Mouse (Mus musculus) embryonic stem cell, embryonic (primary cell): ENCODE measurements around the gene Alox12b.

Source experiments
- CTCF ChIA-PET, 4 experiments: fragments of 300-600 bp in 2 of 4; fragments of 350-600 bp in 2 of 4; sonication (Branson Sonifier 250); formaldehyde crosslinking; loops; one replicate each; lab custom pipeline; 2022; ENCODE audit warnings: inconsistent platforms in 2 of 4; lab: Charles Lee
- POLR2A ChIA-PET, 4 experiments: fragments of 300-600 bp in 2 of 4; fragments of 350-600 bp in 2 of 4; sonication (Branson Sonifier 250); formaldehyde crosslinking; loops; one replicate each; lab custom pipeline; 2022; ENCODE audit warnings: antibody characterized with exemption in 4 of 4, inconsistent platforms in 1 of 4; lab: Charles Lee

Gene Alox12b

GRCm38 (mm10) chr11:69180120-69180519 is 23.3 kb downstream of the Alox12b start:
- ChIA-PET POLR2A (interaction anchor here in 2 of 4 experiments (0.7 to 1.1 kb wide), 2 partner anchors 107 to 258 kb away, joined by 3 to 6 read pairs; no protein-coding TSS in a partner anchor), CTCF (no interaction called here)

GRCm38 (mm10) chr11:69185031-69185430 is 28.2 kb downstream of the Alox12b start:
- CTCF ChIA-PET = interaction anchor here in 2 of 4 experiments (1.1 to 1.5 kb wide), 5 partner anchors 13 to 43 kb away, joined by 3 to 4 read pairs (median 4); no protein-coding TSS in a partner anchor

GRCm38 (mm10) chr11:69185936-69186335 is 29.1 kb downstream of the Alox12b start:
- CTCF ChIA-PET = interaction anchor here in 3 of 4 experiments (0.6 to 1.5 kb wide), 6 partner anchors 12 to 88 kb away, joined by 3 to 4 read pairs (median 3); partner anchors contain the start of gene Alox8 (in 1 of the 3)
- POLR2A ChIA-PET = interaction anchor here in 2 of 4 experiments (0.7 to 1.3 kb wide), 3 partner anchors 17 to 137 kb away, joined by 3 read pairs; partner anchors contain the start of genes Cntrob (in 1 of the 2) and Trappc1 (in 1 of the 2)

More at GRCm38 (mm10) chr11:69185031-69185430, 28.2 kb downstream of the Alox12b start:
- POLR2A ChIA-PET = interaction anchor here in 2 of 4 experiments (0.6 to 0.7 kb wide), 3 partner anchors 16 to 845 kb away, joined by 3 read pairs; no protein-coding TSS in a partner anchor

GRCm38 (mm10) chr11:69192840-69193239 is 36.1 kb downstream of the Alox12b start:
- ChIA-PET CTCF (interaction anchor here in 2 of 4 experiments (0.9 to 1.7 kb wide), 4 partner anchors 18 to 133 kb away, joined by 3 to 8 read pairs (median 4); partner anchors contain the start of gene Borcs6 (in 1 of the 2)), POLR2A (no interaction called here)

- ChIA-PET POLR2A (interaction anchor here in 3 of 4 experiments (0.7 to 2.2 kb wide), 9 partner anchors 15 to 316 kb away, joined by 3 to 8 read pairs (median 3); partner anchors contain the start of gene Gucy2e (in 1 of the 3)), CTCF (interaction anchor here (0.5 to 2.1 kb wide), 39 partner anchors 9 to 341 kb away, joined by 3 to 14 read pairs (median 4); no protein-coding TSS in a partner anchor)
Observed at GRCm38 (mm10) chr11:69196766-69197165, 40.0 kb downstream of the Alox12b start.

- POLR2A ChIA-PET = interaction anchor here in 3 of 4 experiments (0.5 to 2.2 kb wide), 10 partner anchors 14 to 457 kb away, joined by 3 to 8 read pairs (median 3); partner anchors contain the start of gene Gucy2e (in 1 of the 3)
Observed at GRCm38 (mm10) chr11:69197194-69197593, 40.4 kb downstream of the Alox12b start.

GRCm38 (mm10) chr11:69197743-69198142 is 41.0 kb downstream of the Alox12b start, which contains the start of gene Alox8:
Gene Alox8, minus strand, starts transcription at chr11:69197843.
- POLR2A ChIA-PET = interaction anchor here in 2 of 4 experiments (0.5 to 2.2 kb wide), 6 partner anchors 14 to 456 kb away, joined by 3 to 8 read pairs (median 3); no protein-coding TSS in a partner anchor
- CTCF ChIA-PET = interaction anchor here (0.6 to 2.1 kb wide), 18 partner anchors 12 to 231 kb away, joined by 3 to 14 read pairs (median 4); no protein-coding TSS in a partner anchor

More at GRCm38 (mm10) chr11:69197194-69197593, 40.4 kb downstream of the Alox12b start:
- CTCF ChIA-PET = interaction anchor here (0.5 to 2.1 kb wide), 40 partner anchors 8 to 340 kb away, joined by 3 to 14 read pairs (median 4); no protein-coding TSS in a partner anchor

- ChIA-PET CTCF (no interaction called here), POLR2A (no interaction called here)
Observed at GRCm38 (mm10) chr11:69199251-69199650, 42.5 kb downstream of the Alox12b start.

GRCm38 (mm10) chr11:69200231-69200630 is 43.4 kb downstream of the Alox12b start:
- POLR2A ChIA-PET = no interaction called here

GRCm38 (mm10) chr11:69202469-69203230 is 45.9 kb downstream of the Alox12b start:
- POLR2A ChIA-PET = interaction anchor here in 1 of 4 experiments (0.6 kb wide), 1 partner anchor 151 kb away, joined by 7 read pairs; no protein-coding TSS in a partner anchor
- CTCF ChIA-PET = interaction anchor here in 1 of 4 experiments (1.0 kb wide), 1 partner anchor 48 kb away, joined by 3 read pairs; no protein-coding TSS in a partner anchor

More at GRCm38 (mm10) chr11:69200231-69200630, 43.4 kb downstream of the Alox12b start:
- CTCF ChIA-PET = no interaction called here

GRCm38 (mm10) chr11:69211431-69211830 is 54.6 kb downstream of the Alox12b start:
- ChIA-PET CTCF (interaction anchor here in 1 of 4 experiments (1.3 kb wide), 1 partner anchor 19 kb away, joined by 4 read pairs; no protein-coding TSS in a partner anchor), POLR2A (interaction anchor here in 3 of 4 experiments (0.7 to 1.8 kb wide), 6 partner anchors 13 to 316 kb away, joined by 3 to 9 read pairs (median 3); partner anchors contain the start of gene Alox8 (in 1 of the 3))

- ChIA-PET CTCF (no interaction called here), POLR2A (interaction anchor here in 3 of 4 experiments (0.5 to 2.7 kb wide), 6 partner anchors 10 to 308 kb away, joined by 3 to 15 read pairs (median 5); no protein-coding TSS in a partner anchor)
Observed at GRCm38 (mm10) chr11:69217411-69217810, 60.6 kb downstream of the Alox12b start.

- POLR2A ChIA-PET = interaction anchor here in 3 of 4 experiments (0.6 to 2.7 kb wide), 9 partner anchors 9 to 405 kb away, joined by 3 to 15 read pairs (median 6); partner anchors contain the start of gene Per1 (in 1 of the 3)
- CTCF ChIA-PET = interaction anchor here in 2 of 4 experiments (1.1 to 1.2 kb wide), 3 partner anchors 17 to 47 kb away, joined by 3 to 4 read pairs (median 3); partner anchors contain the start of gene Alox8 (in 1 of the 2)
Observed at GRCm38 (mm10) chr11:69218661-69219060, 61.9 kb downstream of the Alox12b start.
